Mouse (Mus musculus): ENCODE data around the gene Plscr2. TPM values are rescaled to one million over a fixed set of nuclear protein-coding genes. Genes with fewer than 3 reads are reported as not detected.

Plscr2 gene
- polyA plus RNA-seq, 1 experiment from 2014 or later, result 1.4 TPM

DNA sequence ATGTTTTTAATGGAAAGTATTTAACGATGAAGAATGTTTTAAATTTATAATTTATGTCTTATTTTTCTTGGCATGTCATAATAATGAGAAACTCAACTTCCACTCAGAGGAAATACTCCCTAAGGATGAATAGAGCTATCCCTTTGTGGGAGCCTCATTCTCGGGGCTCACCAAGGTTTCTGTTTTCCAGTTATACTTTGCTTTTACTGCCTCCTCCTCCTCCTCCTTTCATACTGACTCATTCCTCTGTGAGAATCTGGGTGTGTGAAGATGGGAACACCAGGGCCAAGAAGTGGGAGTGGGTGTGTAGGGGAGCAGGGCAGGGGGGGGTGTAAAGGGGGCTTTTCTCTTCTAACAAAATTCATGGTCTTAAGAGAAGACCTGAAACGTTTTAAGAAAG lies 17.5 kb downstream of the Plscr2 start:
- no peak overlapping the region for H3K4me3 ChIP-seq (ENCODE audit: low read depth, low read length)
- H3K4me1 ChIP-seq (replicated peaks; ENCODE audit: control insufficient read depth, insufficient read depth, low read length), result no peaks in the 10 kb centered on the region
- DNase-seq (ENCODE audit: low spot score), result no peak
- no peak overlapping the region for H3K4me2 ChIP-seq (replicated peaks; ENCODE audit: low read depth, low read length)
- no peaks in the 10 kb centered on the region for H3K27me3 ChIP-seq (ENCODE audit: control insufficient read depth, insufficient read depth, low read length)
- H3K9ac ChIP-seq (ENCODE audit: low read depth, low read length), result no peak overlapping the region
- ATAC-seq (ENCODE audit: low FRiP score), result no peak
- no peak overlapping the region for H3K27ac ChIP-seq (ENCODE audit: low read depth, low read length)
- no peaks in the 10 kb centered on the region for H3K36me3 ChIP-seq (ENCODE audit: control insufficient read depth, insufficient read depth, low read length)
- WGBS, result 72% methylated on average over 3 of the region's 3 CpGs
- H3K9me3 ChIP-seq (ENCODE audit: control insufficient read depth, low read length), result no peaks in the 10 kb centered on the region

DNA sequence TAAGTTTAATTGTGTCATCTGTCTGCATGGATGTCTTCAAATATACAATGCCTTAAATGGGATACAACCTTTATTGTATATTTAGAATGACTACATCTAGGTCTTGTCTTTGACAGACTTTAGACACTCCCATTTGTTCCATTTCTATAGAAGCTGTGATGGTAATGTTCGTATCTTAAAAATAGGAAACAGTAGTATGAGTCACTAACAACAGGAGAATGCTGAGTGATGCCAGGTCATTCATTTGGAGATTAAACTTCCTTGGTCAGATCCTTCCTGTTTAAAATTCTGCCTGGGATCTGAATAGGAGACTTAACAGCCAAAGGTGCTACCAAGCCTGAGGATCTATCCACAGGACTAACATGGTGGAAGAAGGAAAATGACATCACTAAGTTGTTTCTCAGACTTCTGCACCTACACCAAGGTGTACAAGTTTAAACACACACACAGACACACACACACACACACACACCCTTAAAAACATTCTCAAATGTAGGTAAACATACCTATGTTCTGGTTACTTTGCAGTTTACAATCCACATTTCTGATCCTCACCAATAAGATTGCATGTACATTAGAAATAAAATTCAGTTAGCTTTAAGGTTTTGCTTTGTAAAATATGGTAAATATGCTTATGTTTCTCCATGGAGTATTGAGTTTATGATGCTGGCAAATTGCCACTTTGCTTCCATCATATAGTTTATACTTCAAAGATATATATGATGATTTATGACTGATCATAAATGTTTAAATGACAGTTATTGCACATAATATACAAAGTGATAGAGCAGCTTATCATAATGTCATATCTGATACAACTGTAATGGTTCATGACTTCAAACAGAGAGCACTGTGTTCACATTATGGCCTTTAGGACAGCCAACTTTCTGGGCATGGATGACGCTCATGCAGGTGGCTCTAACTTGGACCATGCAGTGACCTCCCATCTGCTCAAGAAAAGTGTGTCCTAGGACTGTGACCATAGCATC lies 18.5 kb downstream of the Plscr2 start:
- no peak overlapping the region for H3K27ac ChIP-seq (ENCODE audit: low read depth, low read length)
- no peak for DNase-seq (ENCODE audit: low spot score)
- H3K36me3 ChIP-seq (ENCODE audit: control insufficient read depth, insufficient read depth, low read length), result no peaks in the 10 kb centered on the region
- H3K9me3 ChIP-seq (ENCODE audit: control insufficient read depth, low read length), result no peaks in the 10 kb centered on the region
- no peak overlapping the region for H3K4me3 ChIP-seq (ENCODE audit: low read depth, low read length)
- H3K27me3 ChIP-seq (ENCODE audit: control insufficient read depth, insufficient read depth, low read length), result no peaks in the 10 kb centered on the region
- no peaks in the 10 kb centered on the region for H3K4me1 ChIP-seq (replicated peaks; ENCODE audit: control insufficient read depth, insufficient read depth, low read length)
- WGBS, result 92% methylated on average over 2 of the region's 2 CpGs
- H3K4me2 ChIP-seq (replicated peaks; ENCODE audit: low read depth, low read length), result no peak overlapping the region
- no peak overlapping the region for H3K9ac ChIP-seq (ENCODE audit: low read depth, low read length)
- ATAC-seq (ENCODE audit: low FRiP score), result no peak

DNA sequence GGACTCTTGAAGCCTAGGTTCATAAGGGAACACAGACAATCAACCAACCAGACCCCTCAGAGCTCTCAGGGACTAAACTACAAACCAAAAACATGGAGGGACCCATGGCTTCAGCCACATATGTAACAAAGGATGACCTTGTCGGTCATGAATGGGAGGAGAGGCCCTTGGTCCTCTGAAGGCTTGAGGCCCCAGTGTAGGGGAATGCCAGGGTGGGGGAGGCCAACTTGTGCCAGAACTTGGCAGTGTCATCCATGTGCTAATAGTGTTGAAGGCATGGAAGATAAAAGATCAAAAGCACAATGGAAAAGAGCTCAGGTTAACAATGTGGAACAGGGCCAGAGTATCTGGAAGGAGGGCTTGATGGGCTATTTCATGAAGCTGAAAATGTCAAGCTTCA lies 22.9 kb downstream of the Plscr2 start:
- 60% methylated on average over 1 of the region's 1 CpGs for WGBS
- DNase-seq (ENCODE audit: low spot score), result no peak

DNA sequence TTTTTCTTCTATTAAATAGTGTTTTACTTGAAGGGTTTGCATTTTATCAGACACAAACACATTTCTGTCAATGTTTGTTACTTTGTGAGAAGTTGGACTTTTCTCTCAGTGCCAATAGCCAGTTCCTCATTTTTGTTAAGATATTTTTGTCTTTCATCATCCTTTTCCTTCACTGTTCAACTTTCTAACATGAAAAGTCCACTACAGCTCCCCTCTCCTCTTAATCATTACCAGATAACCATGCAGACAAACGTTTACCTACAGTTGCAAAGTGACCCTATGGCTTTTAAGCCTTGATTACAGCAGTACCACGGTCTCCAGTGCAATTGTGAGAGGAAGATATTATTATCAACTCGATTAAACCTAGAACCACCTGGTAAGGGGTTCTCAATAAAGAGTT lies 25.8 kb downstream of the Plscr2 start:
- ATAC-seq (ENCODE audit: low FRiP score) (no peak), DNase-seq (ENCODE audit: low spot score) (no peak)
- no peaks in the 10 kb centered on the region for H3K36me3 ChIP-seq (ENCODE audit: control insufficient read depth, insufficient read depth, low read length)
- H3K4me2 ChIP-seq (replicated peaks; ENCODE audit: low read depth, low read length), result no peak overlapping the region
- H3K4me1 ChIP-seq (replicated peaks; ENCODE audit: control insufficient read depth, insufficient read depth, low read length), result no peaks in the 10 kb centered on the region
- H3K9ac ChIP-seq (ENCODE audit: low read depth, low read length), result no peak overlapping the region
- no peak overlapping the region for H3K4me3 ChIP-seq (ENCODE audit: low read depth, low read length)
- H3K27ac ChIP-seq (ENCODE audit: low read depth, low read length), result no peak overlapping the region
- no peaks in the 10 kb centered on the region for H3K27me3 ChIP-seq (ENCODE audit: control insufficient read depth, insufficient read depth, low read length)
- no peaks in the 10 kb centered on the region for H3K9me3 ChIP-seq (ENCODE audit: control insufficient read depth, low read length)
- WGBS, result 64% methylated on average over 3 of the region's 3 CpGs

More for the DNA sequence above, 22.9 kb downstream of the Plscr2 start:
- H3K27me3 ChIP-seq (ENCODE audit: control insufficient read depth, insufficient read depth, low read length), result no peaks in the 10 kb centered on the region
- ATAC-seq (ENCODE audit: low FRiP score), result no peak
- no peaks in the 10 kb centered on the region for H3K9me3 ChIP-seq (ENCODE audit: control insufficient read depth, low read length)
- H3K9ac ChIP-seq (ENCODE audit: low read depth, low read length), result no peak overlapping the region
- no peaks in the 10 kb centered on the region for H3K4me1 ChIP-seq (replicated peaks; ENCODE audit: control insufficient read depth, insufficient read depth, low read length)
- H3K4me3 ChIP-seq (ENCODE audit: low read depth, low read length), result no peak overlapping the region
- H3K4me2 ChIP-seq (replicated peaks; ENCODE audit: low read depth, low read length), result no peak overlapping the region
- H3K27ac ChIP-seq (ENCODE audit: low read depth, low read length), result no peak overlapping the region
- no peaks in the 10 kb centered on the region for H3K36me3 ChIP-seq (ENCODE audit: control insufficient read depth, insufficient read depth, low read length)

DNA sequence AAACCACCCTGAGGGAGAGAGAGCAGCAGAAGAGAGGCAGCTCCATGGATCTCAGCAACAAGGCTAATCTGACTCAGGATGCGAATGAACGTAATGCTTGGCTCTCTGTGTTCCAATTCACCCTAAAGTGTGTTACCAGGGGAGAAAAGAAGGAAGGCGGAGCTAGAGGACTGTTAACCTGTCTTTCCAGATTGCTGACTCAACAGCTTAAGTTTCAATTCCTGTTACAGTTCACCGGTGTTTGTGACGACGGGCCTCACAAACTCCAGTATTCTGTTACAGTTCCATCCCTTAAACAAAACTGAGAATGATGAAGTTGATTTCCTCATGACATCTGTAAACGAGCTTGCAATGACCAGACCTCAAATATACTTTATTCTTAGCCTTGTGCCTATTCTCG lies 29.7 kb downstream of the Plscr2 start:
- 75% methylated on average over 8 of the region's 8 CpGs for WGBS
- DNase-seq (ENCODE audit: low spot score) (no peak), ATAC-seq (ENCODE audit: low FRiP score) (no peak)
- H3K27ac ChIP-seq (ENCODE audit: low read depth, low read length), result no peak overlapping the region
- H3K4me1 ChIP-seq (replicated peaks; ENCODE audit: control insufficient read depth, insufficient read depth, low read length), result no peaks in the 10 kb centered on the region
- H3K36me3 ChIP-seq (ENCODE audit: control insufficient read depth, insufficient read depth, low read length), result no peaks in the 10 kb centered on the region
- no peaks in the 10 kb centered on the region for H3K27me3 ChIP-seq (ENCODE audit: control insufficient read depth, insufficient read depth, low read length)
- no peak overlapping the region for H3K4me2 ChIP-seq (replicated peaks; ENCODE audit: low read depth, low read length)
- no peak overlapping the region for H3K9ac ChIP-seq (ENCODE audit: low read depth, low read length)
- no peaks in the 10 kb centered on the region for H3K9me3 ChIP-seq (ENCODE audit: control insufficient read depth, low read length)
- H3K4me3 ChIP-seq (ENCODE audit: low read depth, low read length), result no peak overlapping the region

DNA sequence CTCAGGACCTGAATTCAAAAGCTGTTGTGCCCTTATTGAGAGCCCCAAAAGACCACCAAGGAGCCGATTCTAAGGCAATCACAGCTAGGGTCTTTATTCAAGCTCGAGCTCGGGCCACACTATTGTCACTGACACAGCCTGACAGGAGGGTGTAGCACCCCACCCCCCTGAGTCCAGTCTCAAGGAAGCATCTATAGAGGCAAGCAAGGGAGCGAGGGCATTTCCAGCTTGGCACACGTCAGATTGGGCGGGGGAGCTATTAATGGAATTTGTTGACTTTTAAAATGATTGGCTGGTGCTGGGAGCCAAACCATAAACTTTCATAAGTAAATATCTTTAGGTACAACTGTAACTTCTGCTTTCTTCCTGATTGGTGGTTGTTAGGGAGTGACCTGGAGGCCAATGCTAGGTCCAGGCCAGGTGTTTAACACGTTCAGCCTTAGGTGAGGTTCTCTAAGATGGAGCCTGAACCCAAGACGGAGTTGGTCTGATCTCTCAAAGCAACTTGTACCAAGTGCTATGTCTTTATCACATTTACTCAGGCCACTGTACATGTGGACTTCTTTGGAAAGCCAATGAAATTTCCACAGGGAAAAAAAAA lies 30.3 kb downstream of the Plscr2 start:
- WGBS, result 68% methylated on average over 8 of the region's 8 CpGs
- Histone ChIP-seq H3K36me3 (ENCODE audit: control insufficient read depth, insufficient read depth, low read length) (no peaks in the 10 kb centered on the region), H3K27me3 (ENCODE audit: control insufficient read depth, insufficient read depth, low read length) (no peaks in the 10 kb centered on the region), H3K27ac (ENCODE audit: low read depth, low read length) (no peak overlapping the region), H3K9ac (ENCODE audit: low read depth, low read length) (no peak overlapping the region), H3K4me3 (ENCODE audit: low read depth, low read length) (no peak overlapping the region), H3K4me1 (replicated peaks; ENCODE audit: control insufficient read depth, insufficient read depth, low read length) (no peaks in the 10 kb centered on the region), H3K9me3 (ENCODE audit: control insufficient read depth, low read length) (no peaks in the 10 kb centered on the region), H3K4me2 (replicated peaks; ENCODE audit: low read depth, low read length) (no peak overlapping the region)
- DNase-seq (ENCODE audit: low spot score), result no peak
- ATAC-seq (ENCODE audit: low FRiP score), result peak; percentile 49; the same call in 1 of the 2 replicates

DNA sequence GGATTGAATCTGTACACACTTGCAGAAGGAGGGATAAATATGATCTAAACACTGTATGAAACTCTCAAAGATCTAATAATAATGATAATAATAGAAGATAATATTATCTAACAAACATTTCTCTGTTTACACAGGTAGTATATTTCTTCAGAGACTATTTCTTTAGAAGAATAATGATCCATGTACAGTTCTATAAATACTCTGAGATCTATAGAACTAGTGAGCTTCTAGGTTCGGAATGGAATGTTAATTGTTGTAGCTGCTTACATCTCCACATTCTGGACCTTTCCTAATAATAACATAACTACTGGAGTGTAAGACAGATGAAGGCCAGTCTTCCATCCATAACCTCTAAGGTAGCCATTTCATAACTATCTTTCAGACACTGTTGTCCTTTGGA lies 33.7 kb downstream of the Plscr2 start, which contains the start of gene 1700057G04Rik:
Gene 1700057G04Rik (plus strand): TSS at position 301 of the 400 bp plus-strand sequence.
- ATAC-seq (ENCODE audit: low FRiP score) (no peak), DNase-seq (ENCODE audit: low spot score) (no peak)
- H3K4me3 ChIP-seq (ENCODE audit: low read depth, low read length), result no peak within 1 kb of the TSS
- WGBS, result 97% methylated on average over 1 of the region's 1 CpGs
- H3K9ac ChIP-seq (ENCODE audit: low read depth, low read length), result no peak within 1 kb of the TSS
- no peaks in the 10 kb centered on the region for H3K9me3 ChIP-seq (ENCODE audit: control insufficient read depth, low read length)
- no peaks in the 10 kb centered on the region for H3K27me3 ChIP-seq (ENCODE audit: control insufficient read depth, insufficient read depth, low read length)
- no peak within 1 kb of the TSS for H3K4me2 ChIP-seq (replicated peaks; ENCODE audit: low read depth, low read length)
- no peak within 1 kb of the TSS for H3K27ac ChIP-seq (ENCODE audit: low read depth, low read length)
- no peaks in the 10 kb centered on the region for H3K4me1 ChIP-seq (replicated peaks; ENCODE audit: control insufficient read depth, insufficient read depth, low read length)
- H3K36me3 ChIP-seq (ENCODE audit: control insufficient read depth, insufficient read depth, low read length), result no peaks in the 10 kb centered on the region

DNA sequence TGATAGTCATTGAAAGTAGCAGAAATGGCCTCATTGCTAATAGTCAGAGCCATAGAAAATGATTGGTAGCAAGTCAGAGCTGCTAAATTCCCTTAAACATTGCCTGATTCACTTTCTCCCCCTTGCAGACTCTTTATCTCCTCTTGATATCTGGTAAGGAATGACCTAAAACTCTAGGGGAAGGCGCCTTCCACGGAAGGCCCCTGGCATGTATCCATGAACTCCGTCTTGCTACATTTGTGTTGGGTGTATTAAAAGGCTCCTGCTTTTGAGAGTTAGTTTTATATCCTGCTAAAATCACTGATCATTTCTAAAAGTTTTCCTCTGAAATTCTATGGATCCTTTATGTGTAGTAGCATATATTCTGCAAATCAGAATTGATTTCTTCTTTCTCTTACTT lies 41.4 kb downstream of the Plscr2 start:
- no peak for DNase-seq (ENCODE audit: low spot score)
- 96% methylated on average over 3 of the region's 3 CpGs for WGBS
- H3K27ac ChIP-seq (ENCODE audit: low read depth, low read length), result no peak overlapping the region
- no peak for ATAC-seq (ENCODE audit: low FRiP score)
- H3K36me3 ChIP-seq (ENCODE audit: control insufficient read depth, insufficient read depth, low read length), result no peaks in the 10 kb centered on the region
- H3K9ac ChIP-seq (ENCODE audit: low read depth, low read length), result no peak overlapping the region
- no peak overlapping the region for H3K4me3 ChIP-seq (ENCODE audit: low read depth, low read length)
- no peaks in the 10 kb centered on the region for H3K4me1 ChIP-seq (replicated peaks; ENCODE audit: control insufficient read depth, insufficient read depth, low read length)
- H3K27me3 ChIP-seq (ENCODE audit: control insufficient read depth, insufficient read depth, low read length), result no peaks in the 10 kb centered on the region
- H3K4me2 ChIP-seq (replicated peaks; ENCODE audit: low read depth, low read length), result no peak overlapping the region
- no peaks in the 10 kb centered on the region for H3K9me3 ChIP-seq (ENCODE audit: control insufficient read depth, low read length)

Measured in hindbrain, embryonic 11.5 days (tissue).